Mouse (Mus musculus) liver, adult 2 months (tissue): ENCODE data around the gene Gnaq.

Experiments used
- CTCF ChIP-seq: fragments of 200-500 bp; IDR thresholded peaks from 2 replicates; pipeline ENCODE4 v1.5.1; 2011; ENCODE audit warnings: low read depth, low read length, control low read depth
- POLR2A ChIP-seq: fragments of 200-500 bp; IDR thresholded peaks from 2 replicates; pipeline ENCODE4 v1.6.1; 2011; ENCODE audit warnings: low read length, control low read depth; ENCODE audit not compliant: insufficient read depth; ENCODE audit errors: extremely low read depth

GRCm38 (mm10) chr19:16324239-16324638 lies 191.6 kb downstream of the Gnaq start:
- TF ChIP-seq POLR2A (no peak), CTCF (no peak)
